Mouse (Mus musculus): ENCODE measurements around the gene Bhlhe40. TPM values are rescaled to one million over a fixed set of nuclear protein-coding genes. Genes with fewer than 3 reads are reported as not detected.

The Bhlhe40 gene
- polyA plus RNA-seq, 3 experiments from 2014 or later = 98.8 to 258 (median 129) TPM

Other genes with a start within 250 kb of the Bhlhe40 start
- 10 to 100 TPM; 44.3 to 47.1 (median 46.0) TPM for gene Arl8b, start 122.5 kb downstream of the Bhlhe40 start, polyA plus RNA-seq (2017; shearing (Covaris generic))
- 10 to 100 TPM; 41.7 to 94.3 (median 61.0) TPM for gene Edem1, start 168.0 kb downstream of the Bhlhe40 start, polyA plus RNA-seq (2017; shearing (Covaris generic))

Data from inflammation-experienced regulatory T-cells, adult 6 months (primary cell).